Mouse (Mus musculus): ENCODE results near the gene Fmo3. TPM values are rescaled to one million over a fixed set of nuclear protein-coding genes. Genes with fewer than 3 reads are reported as not detected.

The Fmo3 gene
- 0.10 and 0.41 TPM in 2 replicates for polyA plus RNA-seq (2012; rRNA removed)

GRCm38 (mm10) chr1:162984428-162984827 lies at the start of gene Fmo3:
Gene Fmo3 (minus strand): TSS chr1:162984528.
- no peak for TF ChIP-seq CTCF (IDR thresholded peaks at IDR 0.05; ENCODE audit: control insufficient read depth, insufficient read depth, insufficient replicate concordance, low read depth, low read length)
- no peak for TF ChIP-seq POLR2A (IDR thresholded peaks at IDR 0.05; ENCODE audit: control insufficient read depth, low read depth, low read length)
- no peaks in the 10 kb centered on the region for H3K27me3 ChIP-seq (ENCODE audit: control insufficient read depth, insufficient read depth, low read length)
- H3K36me3 ChIP-seq (ENCODE audit: control insufficient read depth, insufficient read depth, low read length) = no peaks in the 10 kb centered on the region
- H3K27ac ChIP-seq (ENCODE audit: control insufficient read depth, insufficient read depth, low read depth, low read length) = no peak within 1 kb of the TSS
- no peak within 1 kb of the TSS for H3K4me3 ChIP-seq (ENCODE audit: control insufficient read depth, low read depth, low read length)
- H3K4me1 ChIP-seq (ENCODE audit: control insufficient read depth, insufficient read depth, low read length) = no peaks in the 10 kb centered on the region; the same call in 1 of the 2 replicates

DNA sequence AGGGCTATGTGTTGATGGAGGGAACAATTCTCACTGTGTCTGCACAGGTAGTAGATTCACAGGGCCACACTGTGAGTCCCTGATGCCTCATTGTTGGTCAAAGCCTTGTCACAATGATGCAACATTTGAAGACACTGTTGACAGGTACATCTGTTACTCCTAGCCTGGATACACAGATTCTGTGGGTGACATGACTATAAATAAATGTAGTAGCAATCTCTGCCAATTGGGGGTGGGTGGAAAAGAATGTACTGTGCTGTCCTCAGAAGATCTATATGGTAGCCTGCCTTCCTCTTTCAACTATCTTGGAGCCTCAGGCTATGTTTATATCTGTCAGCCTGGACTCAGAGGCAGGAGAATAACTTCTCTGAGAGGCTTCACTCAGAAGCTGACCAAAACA lies 38.7 kb upstream of the Fmo3 start:
- no peaks in the 10 kb centered on the region for H3K27me3 ChIP-seq (ENCODE audit: control insufficient read depth, insufficient read depth, low read length)
- no peak overlapping the region for H3K27ac ChIP-seq (ENCODE audit: control insufficient read depth, insufficient read depth, low read depth, low read length)
- no peaks in the 10 kb centered on the region for H3K36me3 ChIP-seq (ENCODE audit: control insufficient read depth, insufficient read depth, low read length)
- no peak overlapping the region for H3K4me3 ChIP-seq (ENCODE audit: control insufficient read depth, low read depth, low read length)
- TF ChIP-seq CTCF (IDR thresholded peaks at IDR 0.05; ENCODE audit: control insufficient read depth, insufficient read depth, insufficient replicate concordance, low read depth, low read length) (no peak), POLR2A (IDR thresholded peaks at IDR 0.05; ENCODE audit: control insufficient read depth, low read depth, low read length) (no peak)
- H3K4me1 ChIP-seq (ENCODE audit: control insufficient read depth, insufficient read depth, low read length) = no peaks in the 10 kb centered on the region

GRCm38 (mm10) chr1:163009220-163009619 lies 24.9 kb upstream of the Fmo3 start:
- no peak overlapping the region for H3K27ac ChIP-seq (ENCODE audit: control insufficient read depth, insufficient read depth, low read depth, low read length)
- TF ChIP-seq CTCF (IDR thresholded peaks at IDR 0.05; ENCODE audit: control insufficient read depth, insufficient read depth, insufficient replicate concordance, low read depth, low read length) = no peak
- H3K4me3 ChIP-seq (ENCODE audit: control insufficient read depth, low read depth, low read length) = no peak overlapping the region
- no peaks in the 10 kb centered on the region for H3K4me1 ChIP-seq (ENCODE audit: control insufficient read depth, insufficient read depth, low read length)
- no peaks in the 10 kb centered on the region for H3K36me3 ChIP-seq (ENCODE audit: control insufficient read depth, insufficient read depth, low read length)
- no peaks in the 10 kb centered on the region for H3K27me3 ChIP-seq (ENCODE audit: control insufficient read depth, insufficient read depth, low read length)

DNA sequence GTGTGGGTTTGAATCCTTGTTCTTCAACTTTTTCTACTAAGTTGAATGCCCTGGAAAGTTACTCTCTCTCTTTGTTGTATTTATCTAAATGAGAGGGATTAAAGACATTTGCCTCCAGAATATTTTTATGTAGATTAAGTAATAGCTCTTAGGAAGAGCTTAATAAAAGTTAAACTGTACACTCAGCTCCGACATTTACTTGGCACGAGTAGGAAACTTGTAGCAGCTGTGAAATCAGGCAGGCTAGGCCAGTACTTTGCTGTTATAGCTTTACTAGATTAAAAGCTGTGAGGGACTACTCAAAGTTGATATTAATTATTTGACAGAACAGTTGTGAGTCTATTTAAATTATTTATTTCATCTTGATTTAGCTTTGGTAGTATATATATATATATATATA lies 19.2 kb upstream of the Fmo3 start:
- Histone ChIP-seq H3K4me1 (ENCODE audit: control insufficient read depth, insufficient read depth, low read length) (no peaks in the 10 kb centered on the region), H3K27ac (ENCODE audit: control insufficient read depth, insufficient read depth, low read depth, low read length) (no peak overlapping the region), H3K4me3 (ENCODE audit: control insufficient read depth, low read depth, low read length) (no peak overlapping the region), H3K27me3 (ENCODE audit: control insufficient read depth, insufficient read depth, low read length) (no peaks in the 10 kb centered on the region), H3K36me3 (ENCODE audit: control insufficient read depth, insufficient read depth, low read length) (no peaks in the 10 kb centered on the region)
- TF ChIP-seq CTCF (IDR thresholded peaks at IDR 0.05; ENCODE audit: control insufficient read depth, insufficient read depth, insufficient replicate concordance, low read depth, low read length) (no peak), POLR2A (IDR thresholded peaks at IDR 0.05; ENCODE audit: control insufficient read depth, low read depth, low read length) (no peak)

DNA sequence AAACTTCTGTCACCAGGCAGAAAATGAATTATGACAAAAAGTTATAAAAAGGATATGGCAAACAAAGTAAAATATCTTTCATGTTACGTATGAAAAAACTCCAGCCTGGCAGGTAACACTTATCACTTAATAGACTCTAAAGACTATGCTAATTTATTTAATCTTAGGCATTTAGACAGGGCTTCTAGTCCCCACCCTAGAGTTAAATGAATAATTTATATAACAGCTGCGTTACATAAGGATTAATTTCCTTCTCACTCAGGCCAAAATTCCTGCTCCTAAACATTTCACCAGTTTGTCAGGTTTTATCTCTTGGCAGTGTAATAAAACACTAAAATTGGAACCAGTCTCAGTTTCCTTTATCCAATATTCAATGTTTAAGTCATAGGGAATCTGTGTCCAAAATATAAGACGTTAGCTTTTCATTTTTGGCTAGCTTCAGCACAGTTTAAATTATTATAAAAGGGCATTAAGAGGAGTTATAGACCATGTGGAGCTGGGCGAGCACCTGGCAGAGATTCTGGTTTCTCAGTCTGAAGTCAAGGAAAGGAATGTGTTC lies 17.0 kb upstream of the Fmo3 start:
- no peaks in the 10 kb centered on the region for H3K4me1 ChIP-seq (ENCODE audit: control insufficient read depth, insufficient read depth, low read length)
- no peak for TF ChIP-seq CTCF (IDR thresholded peaks at IDR 0.05; ENCODE audit: control insufficient read depth, insufficient read depth, insufficient replicate concordance, low read depth, low read length)
- no peak for TF ChIP-seq POLR2A (IDR thresholded peaks at IDR 0.05; ENCODE audit: control insufficient read depth, low read depth, low read length)
- no peaks in the 10 kb centered on the region for H3K27me3 ChIP-seq (ENCODE audit: control insufficient read depth, insufficient read depth, low read length)
- no peak overlapping the region for H3K4me3 ChIP-seq (ENCODE audit: control insufficient read depth, low read depth, low read length)
- H3K27ac ChIP-seq (ENCODE audit: control insufficient read depth, insufficient read depth, low read depth, low read length) = no peak overlapping the region
- no peaks in the 10 kb centered on the region for H3K36me3 ChIP-seq (ENCODE audit: control insufficient read depth, insufficient read depth, low read length)

DNA sequence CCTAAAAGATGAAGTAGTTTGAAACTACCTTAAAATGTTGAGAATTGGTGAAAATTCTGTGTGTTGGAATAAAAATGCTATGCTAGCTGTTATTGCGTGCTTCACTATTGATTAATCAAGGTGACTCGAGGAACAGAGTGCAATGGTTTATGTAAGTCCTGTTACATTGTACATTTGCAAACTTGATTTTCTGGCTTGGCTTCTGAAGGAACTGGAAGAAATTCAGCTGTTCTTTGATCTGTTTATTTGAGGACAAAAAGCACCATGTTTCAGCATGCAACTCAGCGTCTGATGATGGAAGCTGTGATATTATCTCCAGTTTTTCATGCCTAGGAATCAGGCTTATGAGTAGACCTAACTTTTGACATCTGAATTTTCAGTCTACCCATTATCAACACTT lies 3.2 kb upstream of the Fmo3 start:
- Histone ChIP-seq H3K36me3 (ENCODE audit: control insufficient read depth, insufficient read depth, low read length) (no peaks in the 10 kb centered on the region), H3K4me3 (ENCODE audit: control insufficient read depth, low read depth, low read length) (no peak overlapping the region), H3K4me1 (ENCODE audit: control insufficient read depth, insufficient read depth, low read length) (no peaks in the 10 kb centered on the region; the same call in 1 of the 2 replicates), H3K27ac (ENCODE audit: control insufficient read depth, insufficient read depth, low read depth, low read length) (no peak overlapping the region), H3K27me3 (ENCODE audit: control insufficient read depth, insufficient read depth, low read length) (no peaks in the 10 kb centered on the region)
- TF ChIP-seq POLR2A (IDR thresholded peaks at IDR 0.05; ENCODE audit: control insufficient read depth, low read depth, low read length) (no peak), CTCF (IDR thresholded peaks at IDR 0.05; ENCODE audit: control insufficient read depth, insufficient read depth, insufficient replicate concordance, low read depth, low read length) (no peak)

- H3K4me3 ChIP-seq (ENCODE audit: control insufficient read depth, low read depth, low read length) = no peak overlapping the region
- H3K27me3 ChIP-seq (ENCODE audit: control insufficient read depth, insufficient read depth, low read length) = no peaks in the 10 kb centered on the region
- no peaks in the 10 kb centered on the region for H3K36me3 ChIP-seq (ENCODE audit: control insufficient read depth, insufficient read depth, low read length)
- TF ChIP-seq CTCF (IDR thresholded peaks at IDR 0.05; ENCODE audit: control insufficient read depth, insufficient read depth, insufficient replicate concordance, low read depth, low read length) (no peak), POLR2A (IDR thresholded peaks at IDR 0.05; ENCODE audit: control insufficient read depth, low read depth, low read length) (no peak)
- H3K4me1 ChIP-seq (ENCODE audit: control insufficient read depth, insufficient read depth, low read length) = no peaks in the 10 kb centered on the region; the same call in 1 of the 2 replicates
- H3K27ac ChIP-seq (ENCODE audit: control insufficient read depth, insufficient read depth, low read depth, low read length) = no peak overlapping the region
Measured at GRCm38 (mm10) chr1:162986777-162987176, 2.4 kb upstream of the Fmo3 start.
